Mouse (Mus musculus): ENCODE measurements around the gene Slc6a11.

DNA sequence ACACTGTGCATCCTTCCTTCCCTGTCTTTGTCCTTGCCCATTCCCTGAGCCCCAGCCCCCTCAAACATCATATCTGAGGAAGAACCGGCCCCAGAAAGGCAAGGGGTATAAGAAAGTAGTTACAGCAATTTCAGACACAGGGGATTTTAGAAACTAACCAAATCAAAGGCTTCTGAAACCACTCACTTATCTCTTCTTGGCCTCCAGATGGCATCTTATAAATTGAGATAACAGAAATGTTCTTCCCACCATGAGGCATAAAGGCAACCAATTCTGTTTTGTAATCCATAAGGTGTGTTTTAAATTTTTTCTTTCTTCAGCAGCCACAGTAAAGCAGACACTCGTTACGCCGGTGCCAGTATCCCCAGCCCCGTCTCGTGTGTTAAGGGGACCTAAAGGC is 34.5 kb upstream of the Slc6a11 start:
- TF ChIP-seq CTCF (conservative IDR thresholded peaks at IDR 0.05; ENCODE audit: insufficient read depth, insufficient read length, low read depth, low read length) (no peak), POLR2A (IDR thresholded peaks at IDR 0.05; ENCODE audit: low read depth, low read length) (no peak)
